Mouse (Mus musculus): ENCODE measurements around the gene Abi3. TPM values are rescaled to one million over a fixed set of nuclear protein-coding genes. Genes with fewer than 3 reads are reported as not detected.

The Abi3 gene
- polyA plus RNA-seq, 1 experiment from 2014 or later = 7.9 TPM

- Histone ChIP-seq H3K9ac (peak overlapping the region; percentile 70), H3K9me3 (no peaks in the 10 kb centered on the region), H3K4me3 (peak overlapping the region; percentile 71), H3K36me3 (no peaks in the 10 kb centered on the region), H3K4me1 (peaks cover 14% of the 10 kb centered on the region), H3K4me2 (peak overlapping the region; percentile 74), H3K27me3 (no peaks in the 10 kb centered on the region), H3K27ac (peak overlapping the region; percentile 96)
- no peak for ATAC-seq (ENCODE audit: insufficient number of reproducible peaks, insufficient read depth, low FRiP score, low TSS enrichment, low read depth)
- 21% methylated on average over 21 of the region's 21 CpGs for WGBS
Measured at GRCm38 (mm10) chr11:95857716-95858527, 15.6 kb upstream of the Abi3 start.

- Histone ChIP-seq H3K9me3 (no peaks in the 10 kb centered on the region), H3K27ac (no peak overlapping the region), H3K4me1 (peaks cover 14% of the 10 kb centered on the region), H3K9ac (0 out of 2 replicates have a peak overlapping the region, but pooled peaks have one; percentile 12), H3K27me3 (no peaks in the 10 kb centered on the region), H3K4me3 (no peak overlapping the region), H3K36me3 (no peaks in the 10 kb centered on the region), H3K4me2 (0 out of 2 replicates have a peak overlapping the region, but pooled peaks have one; percentile 74)
- ATAC-seq (ENCODE audit: insufficient number of reproducible peaks, insufficient read depth, low FRiP score, low TSS enrichment, low read depth) = no peak
- 77% methylated on average over 4 of the region's 4 CpGs for WGBS
Measured at GRCm38 (mm10) chr11:95857306-95857705, 15.0 kb upstream of the Abi3 start.

GRCm38 (mm10) chr11:95853684-95854083, 11.4 kb upstream of the Abi3 start:
- Histone ChIP-seq H3K4me3 (no peak overlapping the region), H3K36me3 (no peaks in the 10 kb centered on the region), H3K27ac (no peak overlapping the region), H3K4me1 (peaks cover 7% of the 10 kb centered on the region; the same call in 1 of the 2 replicates), H3K9ac (no peak overlapping the region), H3K4me2 (no peak overlapping the region), H3K9me3 (no peaks in the 10 kb centered on the region), H3K27me3 (no peaks in the 10 kb centered on the region)
- no peak for ATAC-seq (ENCODE audit: insufficient number of reproducible peaks, insufficient read depth, low FRiP score, low TSS enrichment, low read depth)
- 53% methylated on average over 5 of the region's 5 CpGs for WGBS

- H3K27ac ChIP-seq = no peak overlapping the region
- H3K36me3 ChIP-seq = no peaks in the 10 kb centered on the region
- H3K4me2 ChIP-seq = no peak overlapping the region
- 72% methylated on average over 2 of the region's 2 CpGs for WGBS
- no peaks in the 10 kb centered on the region; the same call in 1 of the 2 replicates for H3K4me1 ChIP-seq
- no peak overlapping the region for H3K4me3 ChIP-seq
- no peak for ATAC-seq (ENCODE audit: insufficient number of reproducible peaks, insufficient read depth, low FRiP score, low TSS enrichment, low read depth)
- H3K9ac ChIP-seq = no peak overlapping the region
- H3K27me3 ChIP-seq = no peaks in the 10 kb centered on the region
- no peaks in the 10 kb centered on the region for H3K9me3 ChIP-seq
Measured at GRCm38 (mm10) chr11:95850898-95851297, 8.6 kb upstream of the Abi3 start.

- Histone ChIP-seq H3K27ac (no peak overlapping the region), H3K4me3 (no peak overlapping the region), H3K4me1 (peaks cover 19% of the 10 kb centered on the region), H3K9me3 (no peaks in the 10 kb centered on the region), H3K9ac (no peak overlapping the region), H3K27me3 (peaks cover 28% of the 10 kb centered on the region), H3K4me2 (no peak overlapping the region), H3K36me3 (no peaks in the 10 kb centered on the region)
- WGBS = 64% methylated on average over 4 of the region's 4 CpGs
- no peak for ATAC-seq (ENCODE audit: insufficient number of reproducible peaks, insufficient read depth, low FRiP score, low TSS enrichment, low read depth)
Measured at GRCm38 (mm10) chr11:95844935-95845334, 2.7 kb upstream of the Abi3 start.

GRCm38 (mm10) chr11:95843421-95843950, 1.2 kb upstream of the Abi3 start:
- Histone ChIP-seq H3K4me2 (no peak overlapping the region), H3K27me3 (peaks cover 28% of the 10 kb centered on the region), H3K9me3 (no peaks in the 10 kb centered on the region), H3K27ac (no peak overlapping the region; the same call in 1 of the 2 replicates), H3K9ac (no peak overlapping the region), H3K4me3 (no peak overlapping the region), H3K36me3 (no peaks in the 10 kb centered on the region), H3K4me1 (peaks cover 19% of the 10 kb centered on the region)
- 68% methylated on average over 6 of the region's 6 CpGs for WGBS
- no peak for ATAC-seq (ENCODE audit: insufficient number of reproducible peaks, insufficient read depth, low FRiP score, low TSS enrichment, low read depth)

- Histone ChIP-seq H3K9me3 (no peaks in the 10 kb centered on the region), H3K4me2 (no peak overlapping the region), H3K27ac (no peak overlapping the region; the same call in 1 of the 2 replicates), H3K4me3 (no peak overlapping the region), H3K9ac (no peak overlapping the region), H3K4me1 (peaks cover 19% of the 10 kb centered on the region), H3K27me3 (peaks cover 28% of the 10 kb centered on the region), H3K36me3 (no peaks in the 10 kb centered on the region)
- 71% methylated on average over 5 of the region's 5 CpGs for WGBS
- ATAC-seq (ENCODE audit: insufficient number of reproducible peaks, insufficient read depth, low FRiP score, low TSS enrichment, low read depth) = no peak
Measured at GRCm38 (mm10) chr11:95842953-95843352, 677 bp upstream of the Abi3 start.

GRCm38 (mm10) chr11:95841498-95841830, 812 bp downstream of the Abi3 start:
- peak overlapping the region; percentile 39; the same call in 1 of the 2 replicates for H3K27ac ChIP-seq
- H3K4me2 ChIP-seq = peak overlapping the region; percentile 32
- H3K9me3 ChIP-seq = no peaks in the 10 kb centered on the region
- peaks cover 31% of the 10 kb centered on the region for H3K4me1 ChIP-seq
- H3K36me3 ChIP-seq = no peaks in the 10 kb centered on the region
- peak overlapping the region; percentile 19 for H3K4me3 ChIP-seq
- 61% methylated on average over 10 of the region's 10 CpGs for WGBS
- no peak for ATAC-seq (ENCODE audit: insufficient number of reproducible peaks, insufficient read depth, low FRiP score, low TSS enrichment, low read depth)
- H3K27me3 ChIP-seq = peaks cover 38% of the 10 kb centered on the region
- H3K9ac ChIP-seq = 0 out of 2 replicates have a peak overlapping the region, but pooled peaks have one; percentile 17

GRCm38 (mm10) chr11:95840694-95841497, 1.4 kb downstream of the Abi3 start:
- Histone ChIP-seq H3K36me3 (no peaks in the 10 kb centered on the region), H3K4me2 (peak overlapping the region; percentile 32), H3K27me3 (peaks cover 44% of the 10 kb centered on the region), H3K9me3 (no peaks in the 10 kb centered on the region), H3K4me3 (peak overlapping the region; percentile 19; the same call in 1 of the 2 replicates), H3K4me1 (peaks cover 32% of the 10 kb centered on the region), H3K9ac (0 out of 2 replicates have a peak overlapping the region, but pooled peaks have one; percentile 17), H3K27ac (peak overlapping the region; percentile 39; the same call in 1 of the 2 replicates)
- no peak for ATAC-seq (ENCODE audit: insufficient number of reproducible peaks, insufficient read depth, low FRiP score, low TSS enrichment, low read depth)
- WGBS = 77% methylated on average over 5 of the region's 5 CpGs

- H3K9me3 ChIP-seq = no peaks in the 10 kb centered on the region
- H3K27ac ChIP-seq = no peak overlapping the region
- ATAC-seq (ENCODE audit: insufficient number of reproducible peaks, insufficient read depth, low FRiP score, low TSS enrichment, low read depth) = no peak
- H3K9ac ChIP-seq = no peak overlapping the region
- no peak overlapping the region for H3K4me2 ChIP-seq
- no peaks in the 10 kb centered on the region for H3K36me3 ChIP-seq
- H3K4me3 ChIP-seq = no peak overlapping the region
- peaks cover 42% of the 10 kb centered on the region for H3K4me1 ChIP-seq
- H3K27me3 ChIP-seq = peaks cover 54% of the 10 kb centered on the region
- WGBS = 71% methylated on average over 8 of the region's 8 CpGs
Measured at GRCm38 (mm10) chr11:95838999-95839868, 3.0 kb downstream of the Abi3 start.

GRCm38 (mm10) chr11:95838598-95838997, 3.7 kb downstream of the Abi3 start:
- Histone ChIP-seq H3K4me1 (peaks cover 47% of the 10 kb centered on the region), H3K9me3 (no peaks in the 10 kb centered on the region), H3K9ac (no peak overlapping the region), H3K4me3 (no peak overlapping the region), H3K36me3 (no peaks in the 10 kb centered on the region), H3K27ac (no peak overlapping the region), H3K4me2 (no peak overlapping the region), H3K27me3 (peaks cover 61% of the 10 kb centered on the region)
- no peak for ATAC-seq (ENCODE audit: insufficient number of reproducible peaks, insufficient read depth, low FRiP score, low TSS enrichment, low read depth)
- WGBS = 77% methylated on average over 4 of the region's 4 CpGs

Measured in embryonic facial prominence, embryonic 13.5 days (tissue).